Mouse (Mus musculus) limb, embryonic 14.5 days (tissue): ENCODE results near the gene Hspa12a. TPM values are rescaled to one million over a fixed set of nuclear protein-coding genes. Genes with fewer than 3 reads are reported as not detected.

Experiments
- ATAC-seq: fragments of 200-750 bp; cut with Nextera tagmentation; 2 replicates; pipeline ENCODE4 v1.8.0; 2017; ENCODE audit warnings: low read depth, moderate number of reproducible peaks, moderate TSS enrichment; ENCODE audit not compliant: low FRiP score
- DNase-seq: peaks from one replicate; pipeline ENCODE4 v3.0.0-alpha.2; 2015; ENCODE audit warnings: low spot score
- H3K27ac ChIP-seq: fragments of 300-500 bp; sonication (generic); replicated peaks from 2 replicates; pipeline ENCODE4 v1.5.1; 2014; ENCODE audit warnings: low read depth, mild to moderate bottlenecking, low read length, moderate library complexity, mixed read lengths
- H3K27me3 ChIP-seq: fragments of 300-500 bp; sonication (generic); 2 replicates; pipeline ENCODE4 v1.6.1; 2014; ENCODE audit warnings: low read length, mixed read lengths; ENCODE audit not compliant: control insufficient read depth, insufficient read depth
- H3K36me3 ChIP-seq: fragments of 300-500 bp; sonication (generic); 2 replicates; pipeline ENCODE4 v1.6.1; 2014; ENCODE audit warnings: mild to moderate bottlenecking, low read length, moderate library complexity, mixed read lengths; ENCODE audit not compliant: control insufficient read depth, insufficient read depth
- H3K4me1 ChIP-seq: fragments of 300-500 bp; sonication (generic); 2 replicates; pipeline ENCODE4 v1.6.1; 2014; ENCODE audit warnings: antibody characterized with exemption, low read length, mixed read lengths; ENCODE audit not compliant: control insufficient read depth, insufficient read depth
- H3K4me2 ChIP-seq: fragments of 300-500 bp; sonication (generic); replicated peaks from 2 replicates; pipeline ENCODE4 v1.6.1; 2014; ENCODE audit warnings: low read depth, mild to moderate bottlenecking, low read length, moderate library complexity; ENCODE audit not compliant: severe bottlenecking
- H3K4me3 ChIP-seq: fragments of 300-500 bp; sonication (generic); replicated peaks from 2 replicates; pipeline ENCODE4 v1.5.1; 2014; ENCODE audit warnings: low read length
- H3K9ac ChIP-seq: fragments of 300-500 bp; sonication (generic); 2 replicates; pipeline ENCODE4 v1.6.1; 2014; ENCODE audit warnings: mild to moderate bottlenecking, low read depth, low read length, moderate library complexity; ENCODE audit not compliant: severe bottlenecking
- H3K9me3 ChIP-seq: fragments of 300-500 bp; sonication (generic); 2 replicates; pipeline ENCODE4 v1.6.1; 2016; ENCODE audit warnings: low read length; ENCODE audit not compliant: control insufficient read depth
- POLR2A ChIP-seq: fragments of 200-500 bp; IDR thresholded peaks from 2 replicates; pipeline ENCODE4 v1.8.0; 2012; ENCODE audit warnings: inconsistent platforms, mild to moderate bottlenecking, moderate library complexity, borderline replicate concordance; ENCODE audit not compliant: insufficient read depth, insufficient read length; ENCODE audit errors: extremely low read depth
- WGBS: fragments of 180-500 bp; shearing (Covaris S2); extraction: QIAGEN DNeasy Blood & Tissue Kit; methylation state at CpG from one replicate; pipeline ENCODE4 v1.1.7; 2014; 5-methylcytosine and 5-hydroxymethylcytosine counted together
- polyA plus RNA-seq, 2 experiments: library from polyadenylated mRNA; depleted of rRNA in 1 of 2; stranded (reverse) in 1 of 2; unstranded in 1 of 2; fragments of >200 nt; fragmentation: Nextera tagmentation in 1 of 2; extraction: Ambion mirVana in 1 of 2; gene quantifications; 2 replicates each; pipeline versions ENCODE4 v1.2.1 to v1.2.3; 2012 to 2014

Gene Hspa12a
- polyA plus RNA-seq, 2 experiments = 2.4 to 6.1 TPM

DNA sequence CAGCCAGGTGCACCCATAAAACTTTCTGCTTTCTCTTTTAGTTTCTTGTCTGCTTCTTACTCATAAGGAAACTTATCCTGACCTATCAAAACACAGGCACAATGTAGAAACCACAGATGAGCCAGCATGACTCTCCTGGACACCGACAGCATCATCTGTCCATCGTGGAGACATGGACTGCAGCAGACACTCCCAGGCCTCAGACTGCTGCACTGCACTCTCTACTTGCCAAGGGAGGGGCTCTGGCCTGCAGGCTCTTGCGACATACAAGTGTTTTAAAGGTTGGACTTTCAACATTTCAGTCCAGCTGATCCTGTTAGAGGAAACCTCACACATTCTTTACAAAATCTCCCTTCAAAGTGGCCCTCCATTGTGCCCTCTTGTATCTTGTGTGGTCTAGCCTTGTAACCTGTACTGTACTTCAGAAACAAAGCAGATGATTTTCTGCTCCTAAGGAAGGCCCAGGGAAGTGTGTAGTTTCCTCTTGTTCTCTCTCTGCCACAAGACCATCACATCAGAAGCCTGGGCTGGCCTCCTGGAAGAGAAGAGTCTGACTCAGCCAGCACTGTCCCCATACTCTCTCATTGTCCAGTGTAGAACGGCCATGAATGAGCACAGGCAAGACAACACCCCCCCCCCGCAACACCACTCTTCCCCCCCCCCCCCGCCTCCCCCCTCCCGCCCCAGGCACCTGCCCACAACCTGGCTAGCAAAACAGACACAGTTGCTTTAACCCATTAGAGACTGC lies 92.6 kb downstream of the Hspa12a start:
- Histone ChIP-seq H3K4me2 (no peak overlapping the region), H3K9ac (no peak overlapping the region), H3K27me3 (no peaks in the 10 kb centered on the region), H3K36me3 (no peaks in the 10 kb centered on the region), H3K4me3 (no peak overlapping the region), H3K9me3 (no peaks in the 10 kb centered on the region), H3K4me1 (no peaks in the 10 kb centered on the region), H3K27ac (no peak overlapping the region)
- no peak for TF ChIP-seq POLR2A
- WGBS = 68% methylated on average over 4 of the region's 7 CpGs
- DNase-seq (no peak), ATAC-seq (no peak)

DNA sequence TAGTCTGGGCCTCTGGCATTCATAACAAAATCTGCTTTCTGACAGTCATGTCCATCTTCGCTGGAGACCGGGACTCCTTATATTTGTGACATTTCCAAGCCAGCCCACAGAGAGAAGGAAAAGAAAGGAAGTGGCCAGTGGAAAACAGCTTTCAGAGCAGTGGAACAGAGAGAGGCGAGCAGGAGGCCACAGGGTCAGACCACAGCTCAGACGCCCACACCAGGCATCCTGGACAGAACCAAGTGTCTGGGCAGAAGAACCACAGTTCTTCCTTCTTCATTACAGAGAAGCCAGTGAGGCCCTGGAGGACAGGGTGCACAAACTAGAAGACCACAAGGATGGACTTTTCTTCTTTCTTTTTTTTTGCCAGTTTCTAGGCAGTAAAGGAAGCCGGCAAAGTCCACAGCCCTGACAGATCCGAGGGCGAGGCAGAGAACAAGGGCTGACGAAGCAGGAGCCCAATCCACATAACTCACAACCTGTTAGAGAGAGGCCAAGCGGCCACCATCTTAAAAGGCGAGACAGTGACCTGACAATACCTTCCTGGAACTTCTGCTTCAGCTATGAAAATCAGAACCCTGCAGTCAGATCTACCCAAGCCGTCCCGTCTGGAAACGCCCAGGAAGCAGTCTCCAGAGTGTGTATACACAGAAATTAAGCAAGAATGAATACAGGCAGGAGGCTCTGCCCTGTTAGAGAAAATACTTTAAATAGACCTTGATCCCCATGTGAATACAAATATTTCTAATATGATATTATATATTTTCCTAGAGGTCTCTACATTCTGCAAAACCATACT lies 93.9 kb downstream of the Hspa12a start:
- no peaks in the 10 kb centered on the region for H3K36me3 ChIP-seq
- no peak overlapping the region for H3K27ac ChIP-seq
- no peak for DNase-seq
- H3K4me3 ChIP-seq = no peak overlapping the region
- 80% methylated on average over 13 of the region's 13 CpGs for WGBS
- H3K9ac ChIP-seq = no peak overlapping the region
- H3K27me3 ChIP-seq = no peaks in the 10 kb centered on the region
- no peaks in the 10 kb centered on the region for H3K4me1 ChIP-seq
- no peak for ATAC-seq
- no peak overlapping the region for H3K4me2 ChIP-seq
- H3K9me3 ChIP-seq = no peaks in the 10 kb centered on the region
- TF ChIP-seq POLR2A = no peak

DNA sequence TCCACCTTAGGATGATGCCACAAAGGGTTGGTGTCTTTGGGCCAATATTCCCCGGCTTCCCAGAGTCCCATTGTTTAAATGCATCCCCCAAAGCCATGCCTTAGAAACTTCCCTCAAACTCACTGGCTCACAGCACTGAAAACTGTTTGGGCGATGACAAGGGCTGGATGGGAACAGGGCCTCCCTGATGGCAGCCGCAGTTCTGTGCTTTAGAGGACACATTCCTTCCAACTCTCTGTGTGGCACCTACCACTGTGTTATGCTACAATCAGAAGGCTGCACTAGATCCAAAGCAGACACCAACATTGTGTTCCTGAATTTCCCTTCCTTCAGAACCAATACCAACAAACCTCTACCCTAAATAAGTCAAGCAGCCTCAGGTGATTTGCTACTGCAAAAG lies 99.8 kb downstream of the Hspa12a start:
- DNase-seq = no peak
- Histone ChIP-seq H3K36me3 (no peaks in the 10 kb centered on the region), H3K4me1 (no peaks in the 10 kb centered on the region), H3K4me3 (no peak overlapping the region), H3K27me3 (no peaks in the 10 kb centered on the region), H3K9me3 (no peaks in the 10 kb centered on the region), H3K27ac (no peak overlapping the region), H3K4me2 (no peak overlapping the region), H3K9ac (no peak overlapping the region)
- TF ChIP-seq POLR2A = no peak
- WGBS = 89% methylated on average over 3 of the region's 3 CpGs
- no peak for ATAC-seq

DNA sequence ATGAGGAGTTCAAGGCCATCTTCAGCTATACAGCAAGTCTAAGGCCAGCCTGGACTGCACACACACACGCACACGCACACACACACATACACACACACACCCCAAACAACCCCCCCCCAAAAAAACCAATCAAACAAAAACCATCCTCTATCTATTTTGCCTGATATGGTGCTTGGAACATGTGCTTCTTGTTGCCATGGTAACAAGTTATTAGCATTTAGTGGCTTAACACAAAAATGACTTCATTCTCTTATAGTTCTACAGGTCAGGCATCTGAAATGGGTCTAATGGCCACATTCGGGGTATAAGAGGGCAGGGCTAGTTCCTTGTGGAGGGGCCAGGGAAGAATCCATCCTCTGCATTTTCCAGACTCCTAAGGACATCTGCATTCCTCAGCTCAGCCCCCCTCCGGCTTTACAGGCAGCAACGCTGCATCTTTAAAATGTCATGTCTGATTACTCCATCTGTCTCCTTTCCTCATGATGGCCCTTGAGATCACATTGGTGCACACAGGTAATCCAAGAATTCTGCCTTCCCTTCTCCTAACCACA lies 102.7 kb downstream of the Hspa12a start:
- Histone ChIP-seq H3K27me3 (no peaks in the 10 kb centered on the region), H3K4me1 (no peaks in the 10 kb centered on the region), H3K4me3 (no peak overlapping the region), H3K9ac (no peak overlapping the region), H3K9me3 (no peaks in the 10 kb centered on the region), H3K27ac (no peak overlapping the region), H3K4me2 (no peak overlapping the region), H3K36me3 (no peaks in the 10 kb centered on the region)
- DNase-seq = no peak
- TF ChIP-seq POLR2A = no peak
- 77% methylated on average over 5 of the region's 5 CpGs for WGBS
- no peak for ATAC-seq

DNA sequence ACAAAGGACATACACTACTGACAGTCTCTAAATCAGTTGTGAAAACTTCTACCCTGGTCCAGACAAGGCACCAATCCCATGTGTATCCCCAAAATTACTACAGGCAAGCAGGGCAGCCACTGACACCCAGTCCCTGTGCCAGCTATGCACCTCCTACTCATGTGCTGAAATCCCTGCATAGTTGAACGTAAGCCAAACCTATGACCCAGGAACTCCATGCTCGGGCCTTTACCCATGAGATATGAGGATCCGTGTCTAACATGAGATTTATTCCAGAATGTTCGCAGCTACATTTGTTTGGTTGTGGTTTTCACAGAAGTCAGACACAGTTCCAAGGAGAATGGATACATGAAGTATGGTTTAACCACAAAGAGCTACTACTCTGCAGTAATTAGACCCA lies 103.6 kb downstream of the Hspa12a start:
- ATAC-seq (no peak), DNase-seq (no peak)
- Histone ChIP-seq H3K4me2 (no peak overlapping the region), H3K27ac (no peak overlapping the region), H3K27me3 (no peaks in the 10 kb centered on the region), H3K4me3 (no peak overlapping the region), H3K36me3 (no peaks in the 10 kb centered on the region), H3K4me1 (no peaks in the 10 kb centered on the region), H3K9me3 (no peaks in the 10 kb centered on the region), H3K9ac (no peak overlapping the region)
- 72% methylated on average over 4 of the region's 4 CpGs for WGBS
- no peak for TF ChIP-seq POLR2A
